Mouse (Mus musculus) megakaryocyte, embryonic 14.5 days (primary cell): ENCODE data around the gene Cldn15.

Experiments used
- FLI1 ChIP-seq: IDR thresholded peaks from 2 replicates; pipeline ENCODE4 v1.6.1; 2012; ENCODE audit warnings: low read length, inconsistent platforms, mixed read lengths
- GATA1 ChIP-seq: IDR thresholded peaks from 3 replicates; pipeline ENCODE4 v1.6.1; 2012; ENCODE audit warnings: mixed read lengths, low read length, inconsistent platforms, borderline replicate concordance

DNA sequence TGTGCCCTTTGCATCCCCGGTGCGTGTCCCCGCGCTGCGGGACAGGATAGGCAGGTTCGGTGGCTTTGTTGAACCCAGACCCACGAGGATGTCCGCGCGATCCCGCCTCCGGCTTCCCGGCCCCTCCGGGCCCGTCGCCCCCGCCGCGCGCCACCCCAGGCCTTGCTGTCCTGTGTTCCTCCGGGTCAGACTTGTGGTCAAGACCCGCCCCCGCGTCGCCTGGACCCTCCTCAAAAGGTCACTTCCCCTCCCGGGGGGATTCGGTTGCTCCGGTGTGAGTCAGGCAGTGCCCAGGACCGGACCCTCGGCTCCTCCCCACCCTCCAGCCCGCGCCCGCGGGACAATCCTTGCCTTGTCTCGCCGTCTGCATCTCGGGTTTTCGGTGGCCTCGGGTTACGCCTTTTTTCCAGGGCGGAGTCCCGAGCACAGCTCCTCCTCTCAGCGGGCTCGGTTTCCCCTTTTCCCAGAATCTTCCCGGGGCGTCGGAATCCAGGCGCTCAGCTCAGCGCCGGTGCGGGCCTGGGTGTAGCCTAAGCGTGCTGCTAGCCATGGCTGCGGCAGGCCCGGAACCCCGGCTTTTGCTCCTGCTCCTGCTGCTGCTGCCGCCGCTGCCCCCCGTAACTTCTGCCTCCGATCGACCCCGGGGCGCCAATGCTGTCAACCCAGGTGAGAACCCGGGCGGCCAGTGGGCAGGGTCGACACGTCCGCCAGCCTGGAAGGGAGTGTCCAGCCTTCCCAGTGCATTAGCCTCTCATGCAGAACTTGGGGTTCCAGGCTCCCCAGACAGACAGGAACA is 20.9 kb downstream of the Cldn15 start:
- TF ChIP-seq GATA1 (no peak), FLI1 (no peak)
